In genomic region chr13:15588278-15589272, GRCm38 (mm10) we compare ENCODE assay signal across 8 mouse cellular contexts.
DNase-seq lines count a peak whose midpoint lies in the region; ATAC-seq and TF ChIP-seq lines count a peak whose summit lies in the region.

No protein-coding gene starts in this region.

- no peaks in the 10 kb centered on the region for H3K36me3 ChIP-seq in heart, embryonic 11.5 days (ENCODE audit: control insufficient read depth, insufficient read depth, low read length)
- no peaks in the 10 kb centered on the region for H3K36me3 ChIP-seq in intestine, postnatal 0 days (ENCODE audit: control insufficient read depth, insufficient read depth)

- H3K4me2 ChIP-seq in heart, embryonic 11.5 days: no peak overlapping the region
- no peak overlapping the region for H3K4me2 ChIP-seq in intestine, postnatal 0 days (replicated peaks; ENCODE audit: low read depth)

- peak; percentile 40 for DNase-seq in gastrocnemius, adult 2 months
- DNase-seq in gastrocnemius, postnatal 14 days: no peak
- peak; percentile 65 for DNase-seq in brain, adult 2 months (ENCODE audit: low read depth, low spot score)
- peak; percentile 48 to 54 for DNase-seq in layer of hippocampus, postnatal 10 days (ENCODE audit: low spot score in 2 of 2)
- peak; percentile 25 for DNase-seq in right cerebral cortex, postnatal 4 days

- no peak overlapping the region for H3K4me3 ChIP-seq in gastrocnemius, adult 2 months
- no peak overlapping the region for H3K4me3 ChIP-seq in heart, embryonic 11.5 days (ENCODE audit: low read depth, low read length)
- H3K4me3 ChIP-seq in intestine, postnatal 0 days (ENCODE audit: low read depth, low read length): no peak overlapping the region

- H3K27ac ChIP-seq in gastrocnemius, adult 2 months: 0 out of 2 replicates have a peak overlapping the region, but pooled peaks have one; percentile 28
- H3K27ac ChIP-seq in heart, embryonic 11.5 days (ENCODE audit: low read depth, low read length): no peak overlapping the region
- H3K27ac ChIP-seq in intestine, postnatal 0 days (ENCODE audit: low read depth, low read length): no peak overlapping the region

- intact Hi-C loops in gastrocnemius, adult 2 months (cut with DNase I): no loop called here
- intact Hi-C loops in gastrocnemius, postnatal 14 days (cut with DNase I; ENCODE audit: low total_unique reads): no loop called here

- no peak overlapping the region for H3K9ac ChIP-seq in heart, embryonic 11.5 days (ENCODE audit: low read depth, low read length)
- no peak overlapping the region for H3K9ac ChIP-seq in intestine, postnatal 0 days (ENCODE audit: low read depth, low read length)

- no peak for TF ChIP-seq CTCF in gastrocnemius, adult 2 months (IDR thresholded peaks at IDR 0.05)
- TF ChIP-seq CTCF in intestine, postnatal 0 days (IDR thresholded peaks at IDR 0.05; ENCODE audit: low read depth): no peak

- peaks cover 3% of the 10 kb centered on the region; the same call in 1 of the 2 replicates for H3K4me1 ChIP-seq in heart, embryonic 11.5 days (ENCODE audit: control insufficient read depth, insufficient read depth, low read length)
- no peaks in the 10 kb centered on the region for H3K4me1 ChIP-seq in intestine, postnatal 0 days (replicated peaks; ENCODE audit: control insufficient read depth, insufficient read depth, low read length)

- 0 out of 2 replicates have a peak, but pooled peaks have one; percentile 46 for ATAC-seq in heart, embryonic 11.5 days (replicated peaks; ENCODE audit: insufficient number of reproducible peaks, low FRiP score, low TSS enrichment)
- no peak for ATAC-seq in megakaryocyte progenitor cell, adult 5-6 weeks (replicated peaks; ENCODE audit: poor library complexity)
- ATAC-seq in intestine, postnatal 0 days: no peak

- 59% methylated on average over 16 of the region's 16 CpGs for WGBS in heart, embryonic 11.5 days (ENCODE audit: insufficient replicate concordance)
- WGBS in intestine, postnatal 0 days: 66% methylated on average over 16 of the region's 16 CpGs

- no peaks in the 10 kb centered on the region for H3K9me3 ChIP-seq in heart, embryonic 11.5 days (replicated peaks; ENCODE audit: control insufficient read depth, low read length)
- H3K9me3 ChIP-seq in intestine, postnatal 0 days (ENCODE audit: control insufficient read depth): no peaks in the 10 kb centered on the region

- H3K27me3 ChIP-seq in heart, embryonic 11.5 days (ENCODE audit: control insufficient read depth, insufficient read depth, low read length): peaks cover 7% of the 10 kb centered on the region
- no peaks in the 10 kb centered on the region for H3K27me3 ChIP-seq in intestine, postnatal 0 days (replicated peaks; ENCODE audit: control insufficient read depth, insufficient read depth, low read length)
